Mouse (Mus musculus) T-helper 2 cell (primary cell): ENCODE results near the gene Serpinb2.

Experiments
- in situ Hi-C: fragments of 300-600 bp; cut with MboI, MseI; formaldehyde crosslinking; loops from one replicate; pipeline ENCODE4 v1.15.1; 2025; ENCODE audit warnings: high pct_unique_total_duplicates

Serpinb2 gene

DNA sequence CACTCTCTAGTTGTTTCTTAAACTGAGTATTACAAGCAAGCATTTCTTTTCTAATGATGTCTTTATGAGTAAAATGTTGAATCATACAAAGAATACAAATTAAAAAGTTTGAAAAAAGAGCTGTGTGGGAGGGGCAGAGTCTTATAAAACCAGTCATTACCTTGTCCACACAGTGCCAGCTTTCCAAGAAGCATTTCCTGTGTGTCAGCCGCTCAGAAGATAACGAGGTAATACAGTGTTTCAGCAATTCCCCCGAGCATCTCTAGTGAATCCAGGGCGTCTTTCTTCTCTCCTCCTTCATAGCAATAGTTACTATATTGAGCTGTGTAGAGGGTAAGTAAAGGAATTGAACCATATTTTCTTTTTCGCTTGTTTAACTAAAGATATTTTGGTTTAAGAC, at the start of gene Serpinb2:
Gene Serpinb2, plus strand, starts transcription at position 172 of the 400 bp plus-strand sequence.
- in situ Hi-C loops = no loop called here

DNA sequence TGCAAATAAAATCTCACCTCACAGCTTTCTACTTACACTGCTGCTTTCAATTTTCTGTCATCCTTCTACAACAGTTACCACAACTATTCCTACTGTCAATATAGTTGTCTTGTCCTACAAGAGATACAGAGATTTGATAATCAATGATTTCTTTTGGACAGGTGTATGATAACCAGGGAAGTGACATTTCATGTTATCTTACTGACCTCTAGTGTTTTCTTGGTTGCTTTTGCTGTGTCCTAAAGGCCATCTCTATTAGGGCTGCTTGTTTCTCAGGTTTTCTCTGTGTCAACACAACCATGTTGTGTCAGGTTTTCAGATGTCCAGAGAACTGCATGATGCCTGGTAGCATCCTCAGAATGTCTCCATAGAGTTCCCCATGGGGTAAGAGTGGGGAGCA, 31.3 kb upstream of the Serpinb2 start:
- in situ Hi-C loops = loop anchor here (10.0 to 25.0 kb wide), 2 partner anchors 235 to 468 kb away; no protein-coding TSS in a partner anchor

DNA sequence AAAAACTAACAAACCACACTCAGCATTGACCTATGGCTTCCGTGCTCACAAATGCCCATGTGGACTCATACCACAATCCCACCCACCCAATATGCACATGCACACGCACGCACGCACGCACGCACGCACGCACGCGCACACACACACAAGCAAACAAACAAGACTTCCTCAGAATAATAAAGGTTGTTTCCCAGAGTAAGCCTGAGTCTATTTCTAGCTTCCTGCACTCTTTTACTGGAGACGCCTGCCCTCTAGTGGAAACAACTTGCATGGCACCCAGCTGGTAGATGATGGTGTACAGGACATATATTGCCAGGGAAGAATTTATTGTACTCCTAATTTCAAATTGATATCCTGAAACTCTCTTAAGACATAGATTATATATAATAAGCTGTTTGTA, 29.8 kb upstream of the Serpinb2 start:
- in situ Hi-C loops = loop anchor here (10.0 to 25.0 kb wide), 2 partner anchors 237 to 469 kb away; no protein-coding TSS in a partner anchor

DNA sequence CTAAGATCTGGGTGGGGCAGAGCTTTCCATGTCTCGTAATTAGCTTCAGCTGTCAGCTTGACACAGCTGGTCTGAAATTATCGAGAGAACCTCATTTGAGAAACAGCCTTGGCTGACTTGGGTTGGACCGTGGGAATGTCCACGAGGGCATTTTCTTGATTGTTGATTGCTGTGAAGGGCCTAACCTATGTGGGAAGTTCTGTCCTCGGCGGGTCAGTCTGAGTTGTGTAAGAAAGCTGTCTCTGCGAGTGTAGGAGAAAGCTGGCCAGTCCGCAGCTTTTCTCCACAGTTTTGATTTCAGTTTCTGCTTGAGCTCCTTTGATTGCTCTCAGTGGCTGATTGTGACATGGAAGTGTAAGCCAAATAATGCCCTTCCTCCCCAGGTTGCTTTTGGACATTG, 21.6 kb upstream of the Serpinb2 start:
- in situ Hi-C loops = loop anchor here (10.0 to 25.0 kb wide), 2 partner anchors 245 to 477 kb away; no protein-coding TSS in a partner anchor

DNA sequence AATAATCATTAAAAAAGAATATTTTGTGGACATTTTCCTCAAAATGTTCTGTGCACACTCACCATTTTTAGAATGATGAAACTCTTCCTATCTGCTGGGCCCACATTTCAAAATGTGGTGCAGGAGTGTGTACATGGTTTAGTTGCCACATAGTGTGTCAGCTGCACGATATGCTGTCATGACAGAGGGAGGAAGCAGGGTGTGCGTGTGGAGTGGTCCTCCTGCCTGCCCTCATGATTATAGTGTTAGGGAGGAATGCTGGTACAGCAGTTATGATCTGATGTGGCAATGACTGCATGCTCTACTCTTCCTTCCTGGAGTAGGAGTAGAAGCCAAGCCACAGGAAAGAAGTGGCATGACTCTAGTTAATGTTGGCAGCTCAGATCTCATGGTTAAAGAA, 14.4 kb upstream of the Serpinb2 start:
- in situ Hi-C loops = loop anchor here (10.0 to 25.0 kb wide), 2 partner anchors 272 to 484 kb away; no protein-coding TSS in a partner anchor

DNA sequence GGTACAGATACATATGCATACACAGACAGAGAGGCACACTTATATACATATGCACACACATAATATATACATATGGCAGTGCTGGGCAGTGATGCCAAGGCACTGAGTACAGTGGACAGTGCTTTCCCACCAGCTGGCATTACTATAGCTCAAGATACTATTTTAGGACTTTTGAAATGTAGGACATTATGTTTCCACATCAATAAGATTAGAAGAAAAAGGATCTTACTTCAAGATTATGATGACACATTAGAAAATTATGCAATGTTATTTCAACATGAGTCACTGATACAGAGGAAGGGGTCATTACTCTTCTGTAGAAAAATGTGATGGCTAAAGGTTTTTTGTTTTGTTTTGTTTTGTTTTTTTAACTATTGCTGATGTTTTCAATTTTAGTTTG, 9.2 kb upstream of the Serpinb2 start:
- in situ Hi-C loops = no loop called here

DNA sequence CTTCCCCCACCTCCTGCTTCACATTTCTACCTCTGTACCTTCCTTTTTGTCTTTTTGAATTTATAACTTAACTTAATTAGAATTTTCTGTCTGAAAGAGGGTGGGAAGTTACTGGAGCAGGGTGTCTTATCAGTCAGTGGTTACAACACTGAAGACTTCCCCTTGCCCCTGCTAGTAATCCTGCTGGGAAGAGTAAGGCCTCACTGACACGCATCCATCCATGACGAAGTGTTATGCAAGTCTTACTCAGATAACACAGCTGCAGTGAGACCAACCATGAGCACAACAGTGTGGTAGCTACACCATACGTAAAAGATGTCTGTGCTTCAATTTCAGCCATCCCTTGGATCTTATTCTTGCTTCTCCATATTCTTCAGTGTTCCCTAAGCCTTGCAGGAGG, 7.9 kb upstream of the Serpinb2 start:
- in situ Hi-C loops = no loop called here

DNA sequence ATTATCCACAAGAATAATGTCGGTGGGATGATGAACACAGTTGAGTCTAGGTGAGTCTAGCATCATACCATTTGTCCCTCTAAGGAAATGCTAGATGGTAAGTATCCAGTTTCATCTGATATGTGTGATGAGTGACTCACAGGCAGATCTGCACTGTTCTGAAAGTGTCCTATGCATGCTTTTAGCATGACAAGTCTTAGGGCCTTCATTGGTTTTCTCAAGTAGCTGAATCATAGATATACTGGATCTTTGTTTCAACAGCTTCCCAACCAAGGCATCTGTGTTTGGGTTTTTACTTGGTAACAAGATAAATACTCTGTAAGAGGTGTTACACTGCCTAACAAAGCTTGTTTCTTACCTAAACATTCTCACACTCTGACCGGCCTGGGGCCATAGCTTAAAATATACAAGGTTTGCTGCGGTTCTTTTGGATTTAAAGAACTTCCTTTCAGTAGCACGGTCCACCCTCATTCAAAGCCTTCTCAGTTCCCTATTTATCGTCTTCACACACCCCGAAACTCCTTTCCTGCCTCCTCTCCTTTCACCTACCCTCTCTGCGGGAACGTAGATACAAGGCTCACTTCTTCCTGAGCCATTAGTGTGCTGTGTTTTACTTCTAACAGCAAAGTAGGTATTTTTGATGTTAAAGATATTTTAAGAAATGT, 5.2 kb upstream of the Serpinb2 start:
- in situ Hi-C loops = no loop called here

DNA sequence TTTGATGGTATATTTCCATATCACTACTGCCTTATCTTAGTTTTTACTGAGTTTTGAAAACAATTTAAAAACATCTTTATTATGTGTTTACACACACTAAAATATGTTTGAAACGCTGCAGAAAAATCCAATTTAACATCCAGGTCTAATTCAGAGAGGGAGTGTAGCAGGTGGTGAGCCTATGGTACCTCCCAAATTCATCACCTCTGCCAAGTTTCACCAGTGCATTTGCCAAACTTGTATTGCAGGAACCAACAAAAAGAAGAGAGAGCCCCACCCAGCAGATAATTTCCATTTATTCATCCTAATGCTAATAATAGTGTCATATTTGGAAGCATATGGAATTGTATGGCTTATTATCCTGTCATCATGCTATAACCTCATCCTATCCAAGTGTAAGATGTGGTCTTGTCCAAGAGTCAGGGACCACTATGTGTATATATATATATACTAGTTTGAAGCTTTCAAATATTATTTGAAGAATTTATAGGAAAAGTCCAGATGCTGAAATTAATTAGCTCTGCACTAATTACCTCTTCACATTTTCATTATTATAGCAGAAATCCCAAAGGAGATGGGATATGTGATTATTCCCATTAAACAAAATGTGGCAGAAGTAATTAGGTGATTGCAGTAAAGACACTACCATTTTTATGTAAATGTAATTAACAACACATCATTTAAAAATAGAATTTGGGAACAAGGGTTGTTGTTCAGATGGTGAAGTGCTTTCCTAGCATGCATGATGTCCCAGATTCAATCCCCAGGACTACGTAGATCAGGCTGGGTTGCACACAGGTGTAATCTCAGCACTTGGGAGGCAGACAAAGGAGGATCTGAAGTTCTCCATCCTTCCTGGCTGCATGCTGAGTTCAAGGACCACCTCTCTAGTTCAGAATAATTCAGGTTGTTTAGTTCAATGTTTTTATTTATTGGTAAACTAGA, 1.2 kb downstream of the Serpinb2 start:
- in situ Hi-C loops = no loop called here

DNA sequence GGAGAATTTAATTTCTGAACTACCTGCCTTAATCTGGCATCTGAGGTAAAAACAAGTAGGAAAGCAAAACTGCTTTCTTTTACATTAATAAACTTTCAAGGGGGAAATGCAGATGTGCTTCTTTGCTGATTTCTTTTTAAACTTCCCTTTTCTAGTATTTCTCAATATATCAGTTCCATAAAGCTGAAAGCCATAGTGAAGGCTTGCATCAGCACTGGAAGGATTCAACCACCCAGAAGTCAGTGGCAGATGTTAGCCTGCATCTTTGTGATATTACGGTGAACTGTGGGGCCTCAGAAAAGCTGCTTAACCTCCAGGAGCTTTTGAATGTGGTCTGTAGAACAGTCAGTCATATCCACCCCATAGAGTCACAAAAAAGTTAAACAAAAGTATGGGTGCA, 2.3 kb downstream of the Serpinb2 start:
- in situ Hi-C loops = no loop called here

DNA sequence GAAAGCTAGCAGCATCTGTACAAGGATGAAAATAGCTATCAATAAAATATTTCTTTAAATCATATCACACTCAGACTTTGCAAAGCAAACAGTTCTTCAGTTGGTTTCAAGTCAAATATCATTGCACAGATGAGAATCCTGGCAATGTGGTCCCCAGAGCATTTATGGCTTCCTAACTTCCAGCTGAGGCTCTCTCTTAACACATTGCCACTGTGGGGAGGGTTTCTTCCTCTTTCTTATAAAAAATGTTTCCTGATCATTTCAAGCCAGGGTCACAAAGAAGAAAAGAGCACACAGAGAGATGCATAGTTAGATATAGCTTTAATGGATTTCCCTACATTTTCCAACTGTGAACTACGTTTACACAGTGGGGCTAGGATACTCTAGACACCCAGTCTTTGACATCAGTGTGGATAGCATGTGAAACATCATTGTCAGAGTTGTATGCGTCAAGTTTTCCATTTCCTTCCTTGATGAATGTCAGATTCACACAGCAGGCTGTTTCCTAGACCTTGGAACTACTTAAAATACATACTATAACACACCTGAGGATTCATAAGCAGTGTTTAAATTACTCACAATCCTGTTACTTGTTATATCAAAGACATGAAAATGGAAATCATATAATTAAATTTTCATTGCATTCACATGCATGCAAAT, 4.7 kb downstream of the Serpinb2 start:
- in situ Hi-C loops = no loop called here

DNA sequence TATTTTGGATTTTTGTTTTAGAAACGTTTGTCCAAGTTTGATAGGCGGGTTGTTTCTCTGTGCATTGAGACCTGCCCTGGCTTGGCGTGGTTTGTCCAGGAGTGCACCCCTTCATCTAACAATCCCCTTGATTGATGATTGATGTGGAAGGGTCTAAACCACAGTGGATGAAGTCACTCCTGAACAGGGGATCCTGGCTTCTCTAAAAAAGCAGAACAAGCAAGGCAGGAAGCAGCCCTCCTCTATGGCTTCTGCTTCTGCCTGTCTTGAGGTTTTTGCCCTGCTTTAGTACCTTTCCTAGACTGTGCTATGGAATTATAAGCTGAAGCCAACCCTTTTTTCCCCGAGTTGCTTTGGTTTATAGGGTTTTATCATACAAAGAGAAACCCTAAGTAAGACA, 14.4 kb downstream of the Serpinb2 start:
- in situ Hi-C loops = no loop called here

DNA sequence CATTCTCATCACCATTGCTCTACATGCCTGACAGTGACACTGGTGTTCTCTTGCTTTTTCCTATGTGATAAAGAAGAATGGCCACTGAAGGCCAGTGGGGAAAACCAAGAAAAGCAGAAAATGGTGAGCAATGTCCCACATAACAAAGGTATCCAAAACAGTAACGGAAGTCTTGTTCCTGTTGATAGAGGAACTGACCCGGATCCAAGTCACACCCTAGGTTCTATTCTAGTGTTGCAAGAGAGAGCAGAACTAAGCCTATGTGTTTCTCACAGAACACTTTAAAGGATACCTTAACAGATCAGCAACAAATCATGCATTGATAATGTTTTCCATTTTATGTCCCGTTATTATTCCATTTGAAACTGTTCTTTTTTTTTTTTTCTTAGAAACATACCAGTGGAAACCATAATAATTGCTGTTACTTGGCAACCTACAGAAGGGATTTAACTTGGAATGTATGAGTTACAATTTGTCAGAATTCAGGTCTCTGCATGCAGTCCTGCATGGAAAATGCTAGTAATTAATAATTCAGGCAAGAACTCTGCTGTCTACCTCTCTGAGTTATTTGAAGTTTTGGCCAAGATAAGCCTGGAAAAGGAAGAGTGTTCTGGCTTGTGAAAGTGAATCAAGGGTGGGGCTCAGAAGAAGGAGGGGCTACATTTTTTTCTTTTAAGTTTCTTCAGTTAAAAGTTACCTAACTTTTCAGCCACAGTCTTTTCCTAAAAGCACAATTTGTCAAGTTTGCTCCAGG, 17.3 kb downstream of the Serpinb2 start:
- in situ Hi-C loops = no loop called here

DNA sequence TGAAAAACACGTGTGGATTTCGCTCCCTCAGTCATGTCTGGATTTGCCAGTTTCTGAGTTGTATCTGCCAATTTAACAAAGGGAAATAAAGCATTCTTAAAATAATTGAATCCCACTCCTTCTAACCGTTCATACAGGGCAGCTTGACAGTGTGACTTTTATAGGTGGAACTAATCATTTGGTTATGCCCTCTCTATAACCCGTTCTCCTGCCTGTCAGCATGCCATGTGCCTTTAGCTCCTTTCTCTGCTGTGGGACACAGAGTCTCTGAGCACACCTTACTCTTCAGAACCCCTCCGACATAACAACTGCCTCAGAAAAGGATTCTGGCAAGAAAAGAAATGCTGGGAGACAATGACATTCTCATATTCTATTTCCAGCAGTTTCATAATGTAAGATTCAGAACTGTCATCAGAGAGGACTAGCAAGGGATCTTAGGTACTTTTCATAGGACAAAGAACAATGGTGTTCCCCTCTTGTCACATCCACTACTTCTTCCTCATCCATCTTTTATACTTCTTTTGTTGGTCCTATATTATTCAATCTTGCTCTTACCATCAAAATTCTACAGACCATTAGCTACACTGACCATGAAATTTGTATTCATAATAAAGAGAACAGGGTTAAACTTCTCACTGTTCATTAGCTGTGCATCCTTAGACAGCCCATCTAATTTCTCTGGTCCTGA, 18.3 kb downstream of the Serpinb2 start:
- in situ Hi-C loops = no loop called here

DNA sequence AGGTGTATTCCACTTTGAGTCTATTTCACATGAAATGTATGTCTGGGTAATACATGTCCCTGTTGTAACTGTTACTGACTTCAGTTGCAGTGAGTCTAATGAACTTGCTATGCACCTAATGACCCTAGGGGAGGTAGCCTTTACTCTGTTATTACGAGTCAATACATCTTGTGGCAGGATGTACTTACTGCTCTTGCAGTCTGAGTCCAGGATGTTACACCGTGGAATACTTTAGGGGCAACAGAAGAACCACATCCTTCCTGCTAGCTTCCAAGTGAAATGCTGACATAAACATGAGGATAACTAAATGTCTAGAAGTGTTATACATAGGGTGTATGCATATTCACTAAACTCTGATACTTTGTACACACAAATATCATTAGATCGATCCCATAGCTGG, 22.5 kb downstream of the Serpinb2 start:
- in situ Hi-C loops = no loop called here

DNA sequence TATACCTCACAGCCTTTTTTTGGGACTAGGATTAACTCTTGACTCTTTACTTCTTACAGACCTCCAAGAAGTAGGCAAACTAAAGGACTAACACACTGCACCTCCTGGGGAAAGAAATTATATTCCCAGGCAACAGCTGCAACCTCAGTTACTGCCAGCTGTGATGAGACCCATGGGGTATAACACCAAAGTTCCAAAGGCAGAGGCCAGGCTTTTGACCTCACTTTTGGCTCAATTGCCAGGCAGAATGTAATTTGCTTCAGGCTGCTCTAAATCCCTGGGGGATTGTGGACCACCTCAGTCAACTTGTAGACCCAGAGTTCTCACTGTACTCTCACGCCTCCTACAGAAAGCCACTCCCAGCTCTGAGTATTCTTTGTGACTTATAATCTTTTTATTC, 26.2 kb downstream of the Serpinb2 start:
- in situ Hi-C loops = no loop called here

DNA sequence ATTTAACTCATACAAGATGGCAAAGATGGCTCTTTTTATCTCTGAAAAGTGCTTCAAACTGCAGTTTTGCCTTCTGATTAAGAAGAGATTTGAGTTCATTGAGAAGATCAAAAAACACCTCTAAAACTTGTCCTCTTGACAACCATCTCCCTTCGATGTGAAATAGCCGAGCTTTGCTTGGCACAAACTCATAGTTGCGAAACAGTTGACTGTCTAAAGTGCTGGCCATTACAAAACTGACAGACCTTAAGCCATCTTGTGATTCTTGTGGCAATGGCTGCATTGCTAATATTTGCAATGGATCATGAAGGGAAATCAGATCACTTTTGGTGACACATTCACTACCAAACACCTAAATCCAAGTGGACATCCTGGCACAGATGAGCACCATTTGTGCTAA, 48.3 kb downstream of the Serpinb2 start:
- in situ Hi-C loops = no loop called here

DNA sequence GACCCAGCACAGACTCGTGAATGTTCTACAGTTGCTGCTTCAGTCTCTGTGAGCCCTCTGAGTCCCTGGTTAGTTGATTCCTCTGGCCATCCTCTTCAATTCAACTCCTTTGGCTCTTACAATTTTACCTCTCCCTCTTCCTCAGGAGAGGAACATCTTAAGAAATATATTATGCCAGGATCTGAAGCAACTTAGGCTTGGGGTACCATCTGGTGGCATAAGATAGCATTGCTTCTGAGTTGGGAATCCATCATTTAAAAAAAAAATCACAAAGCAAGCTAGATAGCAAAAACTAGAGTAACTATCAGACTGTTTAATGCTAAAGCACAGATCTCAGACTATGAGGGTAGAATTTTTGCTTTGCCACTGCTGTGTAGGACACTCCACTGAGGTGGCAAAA, 50.9 kb downstream of the Serpinb2 start:
- in situ Hi-C loops = no loop called here

DNA sequence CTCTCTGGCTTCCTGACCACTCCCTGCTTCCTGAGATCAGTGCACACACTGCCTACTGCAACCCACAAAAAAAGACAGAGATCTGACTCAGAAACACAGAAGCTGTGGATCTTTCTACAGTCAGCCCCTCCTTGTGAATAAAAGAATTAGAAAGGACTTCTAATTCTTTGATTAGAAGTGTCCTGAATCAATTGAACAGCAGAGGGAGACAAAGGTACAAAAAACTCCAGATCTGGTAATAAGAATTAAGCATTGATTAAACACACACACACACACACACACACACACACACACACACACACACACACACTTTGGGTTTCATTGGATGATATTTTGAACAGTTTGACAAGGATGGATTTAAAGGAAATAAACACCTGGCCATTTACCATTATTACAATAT, 54.4 kb downstream of the Serpinb2 start:
- in situ Hi-C loops = no loop called here

DNA sequence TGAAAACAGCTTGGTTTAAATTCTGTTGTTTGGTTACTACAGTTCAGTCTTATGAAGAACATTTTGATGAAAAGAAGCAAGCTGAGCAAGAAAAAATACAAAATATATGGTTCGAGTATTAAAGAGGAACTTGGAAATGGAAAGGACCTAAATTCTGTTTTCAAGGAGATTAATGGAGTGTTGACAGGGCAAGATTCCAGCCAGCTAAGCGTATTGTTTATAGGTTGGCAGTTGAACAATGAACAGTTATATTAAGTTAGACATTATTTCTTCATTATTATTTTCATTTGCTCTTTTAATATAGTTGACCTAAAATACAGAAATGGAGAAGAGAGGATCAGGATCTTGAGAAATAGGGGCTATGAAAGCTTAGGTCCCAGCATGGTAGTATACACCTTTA, 64.9 kb downstream of the Serpinb2 start:
- in situ Hi-C loops = no loop called here

DNA sequence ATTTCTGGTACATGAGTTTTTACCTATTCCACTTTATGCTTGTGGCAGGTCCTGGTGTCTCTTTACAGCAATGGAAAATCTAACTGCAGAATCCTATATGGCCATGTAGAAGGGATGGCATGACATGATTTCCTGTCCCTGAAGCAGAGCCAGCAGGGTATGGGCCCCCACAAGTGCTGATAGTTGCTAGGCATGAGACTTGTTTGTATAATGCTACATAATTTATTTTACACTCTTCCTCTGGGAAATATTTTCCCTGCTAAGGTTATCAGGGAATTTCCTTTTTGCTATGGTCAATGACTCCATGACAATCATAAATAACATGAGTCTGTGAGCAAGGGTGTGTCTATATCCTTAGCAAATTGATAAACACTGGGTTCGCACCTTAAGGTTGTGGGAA, 66.3 kb downstream of the Serpinb2 start:
- in situ Hi-C loops = no loop called here
